Mouse (Mus musculus): ENCODE data around the gene Gm6685.

GRCm38 (mm10) chr11:28290440-28290839, 49.2 kb downstream of the Gm6685 start:
- TF ChIP-seq CTCF (IDR thresholded peaks at IDR 0.05; ENCODE audit: low read depth), result no peak
- no peak for TF ChIP-seq EP300 (IDR thresholded peaks at IDR 0.05; ENCODE audit: low read depth)

Measured in heart, postnatal 0 days (tissue).